ENCODE assay signal across 37 mouse cellular contexts in genomic region chr2:58879876-58880275, GRCm38 (mm10). TPM values are rescaled to one million over a fixed set of nuclear protein-coding genes. Genes with fewer than 3 reads are reported as not detected.
DNase-seq lines count a peak whose midpoint lies in the region; ATAC-seq and TF ChIP-seq lines count a peak whose summit lies in the region.
"Had no signal": no experiment of that assay in that cellular context is flagged by ENCODE, and none has a peak within 500 bp of the region (broad histone marks: within the 10 kb centered on the region; RNA-seq: fewer than 3 reads in every experiment).

No protein-coding gene starts in this region.

- 36% methylated on average over 3 of the region's 3 CpGs for WGBS in lung, embryonic 14.5 days

- no peak overlapping the region for H3K4me2 ChIP-seq in lung, embryonic 14.5 days
- H3K4me2 ChIP-seq: heart, embryonic 15.5 days; hindbrain, embryonic 12.5 days; intestine, embryonic 15.5 days; limb, embryonic 15.5 days; liver, embryonic 13.5 days; neural tube, embryonic 12.5 days had no signal

- no peak for TF ChIP-seq CTCF in lung, embryonic 14.5 days (IDR thresholded peaks at IDR 0.05; ENCODE audit: low read depth)
- no peak for TF ChIP-seq CTCF in ES-Bruce4 (IDR thresholded peaks at IDR 0.05; ENCODE audit: low read depth, low read length)

- no peaks in the 10 kb centered on the region for H3K4me1 ChIP-seq in lung, embryonic 14.5 days (ENCODE audit: insufficient read depth)
- H3K4me1 ChIP-seq in ES-Bruce4 (ENCODE audit: control insufficient read depth, insufficient read depth, low read length), result peaks cover 2% of the 10 kb centered on the region
- H3K4me1 ChIP-seq: heart, embryonic 10.5 days; heart, embryonic 15.5 days; hindbrain, embryonic 12.5 days; intestine, embryonic 15.5 days; limb, embryonic 10.5 days; limb, embryonic 15.5 days; liver, embryonic 13.5 days; neural tube, embryonic 12.5 days had no signal

- no peaks in the 10 kb centered on the region for H3K9me3 ChIP-seq in lung, embryonic 14.5 days (ENCODE audit: low read depth, low read length)
- H3K9me3 ChIP-seq in ES-Bruce4 (replicated peaks; ENCODE audit: control insufficient read depth, insufficient read depth, low read length, poor library complexity, severe bottlenecking), result no peaks in the 10 kb centered on the region
- H3K9me3 ChIP-seq: heart, embryonic 10.5 days; heart, embryonic 15.5 days; hindbrain, embryonic 12.5 days; intestine, embryonic 15.5 days; limb, embryonic 10.5 days; limb, embryonic 15.5 days; liver, embryonic 13.5 days; neural tube, embryonic 12.5 days had no signal

- intact Hi-C loops in heart, postnatal 10 days (cut with DNase I), result no loop called here

- no peak overlapping the region for H3K9ac ChIP-seq in lung, embryonic 14.5 days
- H3K9ac ChIP-seq in ES-Bruce4 (ENCODE audit: low read depth, poor library complexity, severe bottlenecking), result no peak overlapping the region
- H3K9ac ChIP-seq: heart, embryonic 15.5 days; hindbrain, embryonic 12.5 days; intestine, embryonic 15.5 days; limb, embryonic 15.5 days; liver, embryonic 13.5 days; neural tube, embryonic 12.5 days had no signal

- no peaks in the 10 kb centered on the region for H3K36me3 ChIP-seq in lung, embryonic 14.5 days (ENCODE audit: insufficient read depth)
- no peaks in the 10 kb centered on the region for H3K36me3 ChIP-seq in ES-Bruce4 (ENCODE audit: control insufficient read depth, insufficient read depth, low read length, poor library complexity, severe bottlenecking)
- H3K36me3 ChIP-seq: heart, embryonic 10.5 days; heart, embryonic 15.5 days; hindbrain, embryonic 12.5 days; intestine, embryonic 15.5 days; limb, embryonic 10.5 days; limb, embryonic 15.5 days; liver, embryonic 13.5 days; neural tube, embryonic 12.5 days had no signal

- DNase-seq in frontal cortex, postnatal 10 days (ENCODE audit: low spot score in 2 of 2), result no peak
- DNase-seq in lung, embryonic 14.5 days, result peak; percentile 16
- no peak for DNase-seq in lung, postnatal 25 days (ENCODE audit: low spot score)
- DNase-seq in ZHBTc4 (ENCODE audit: low read depth, low spot score), result peak; percentile 71
- DNase-seq in heart, postnatal 10 days, result no peak
- DNase-seq: adrenal gland, adult 8-10 months; cerebellum, adult 8-10 months; cerebellum, postnatal 25 days; gastrocnemius, postnatal 10 days; heart, postnatal 36 days; kidney, adult 2 months; kidney, postnatal 10 days; liver, embryonic 13.5 days; lung, adult 18-20 months; lung, postnatal 10 days; spleen, adult 18-20 months; thymus, postnatal 4 days had no signal

- 0 out of 2 replicates have a peak, but pooled peaks have one; percentile 7 for TF ChIP-seq EP300 in ES-Bruce4 (IDR thresholded peaks at IDR 0.05; ENCODE audit: insufficient read depth, low read depth, low read length)

- no peak overlapping the region for H3K4me3 ChIP-seq in lung, embryonic 14.5 days (ENCODE audit: low read depth, low read length)
- no peak overlapping the region for H3K4me3 ChIP-seq in ES-Bruce4 (ENCODE audit: low read depth, low read length)
- H3K4me3 ChIP-seq: heart, embryonic 10.5 days; heart, embryonic 15.5 days; hindbrain, embryonic 12.5 days; intestine, embryonic 15.5 days; limb, embryonic 10.5 days; limb, embryonic 15.5 days; liver, embryonic 13.5 days; neural tube, embryonic 12.5 days had no signal

- ATAC-seq in frontal cortex, adult (ENCODE audit: low TSS enrichment), result peak; percentile 88
- no peak for ATAC-seq in lung, embryonic 14.5 days (ENCODE audit: insufficient read depth)
- ATAC-seq: forebrain, embryonic 14.5 days; hindbrain, postnatal 0 days; intestine, embryonic 15.5 days; midbrain, embryonic 16.5 days had no signal

- H3K27me3 ChIP-seq in lung, embryonic 14.5 days (ENCODE audit: insufficient read depth, low read length), result no peaks in the 10 kb centered on the region
- no peaks in the 10 kb centered on the region; the same call in 1 of the 2 replicates for H3K27me3 ChIP-seq in ES-Bruce4 (ENCODE audit: control insufficient read depth, insufficient read depth, low read length, poor library complexity, severe bottlenecking)
- H3K27me3 ChIP-seq: heart, embryonic 15.5 days; hindbrain, embryonic 12.5 days; intestine, embryonic 15.5 days; limb, embryonic 15.5 days; liver, embryonic 13.5 days; neural tube, embryonic 12.5 days had no signal

- H3K27ac ChIP-seq in lung, embryonic 14.5 days (ENCODE audit: low read depth), result no peak overlapping the region
- H3K27ac ChIP-seq in ES-Bruce4 (ENCODE audit: insufficient read depth, low read length), result no peak overlapping the region
- H3K27ac ChIP-seq: heart, embryonic 10.5 days; heart, embryonic 15.5 days; hindbrain, embryonic 12.5 days; hindbrain, postnatal 0 days; intestine, embryonic 15.5 days; limb, embryonic 10.5 days; limb, embryonic 15.5 days; liver, embryonic 13.5 days; neural tube, embryonic 12.5 days had no signal

- no peak for TF ChIP-seq POLR2A in ES-Bruce4 (IDR thresholded peaks at IDR 0.05; ENCODE audit: insufficient read depth, low read length)

RNA-seq across cellular contexts. Expression of gene Gm11099, which starts 20.6 kb away (rescaled TPM):
- polyA plus RNA-seq in lung, embryonic 14.5 days (2014; fragmentation: Nextera tagmentation; extraction: Ambion mirVana), result not detected in 2 replicates
- not detected in 2 replicates for polyA plus RNA-seq in ES-Bruce4 (2011; ENCODE audit: insufficient read depth, insufficient read length, low read depth, missing spikeins)
- total RNA-seq in heart, postnatal 10 days (2021), result not detected
- total RNA-seq: adrenal gland, adult 8-10 months; adrenal gland, postnatal 4 days; gastrocnemius, postnatal 10 days; heart, postnatal 36 days; hindbrain, postnatal 0 days; left cerebral cortex, adult 18-20 months had no signal
- polyA plus RNA-seq: embryonic facial prominence, embryonic 11.5 days; forebrain, embryonic 14.5 days; frontal cortex, adult 2 months; gonadal fat pad, adult 2 months; heart, embryonic 10.5 days; heart, embryonic 15.5 days; hindbrain, embryonic 12.5 days; hindbrain, postnatal 0 days; intestine, embryonic 15.5 days; kidney, adult 2 months; large intestine, adult 2 months; limb, embryonic 10.5 days; limb, embryonic 15.5 days; liver, embryonic 13.5 days; midbrain, embryonic 16.5 days; neural tube, embryonic 12.5 days; stomach, embryonic 16.5 days; thymus, postnatal 0 days had no signal

Comparison
In these comparisons a context has a peak if more than half of its experiments do, and no peak if none do; other contexts are left out.
1. DNase-seq: peak in lung, embryonic 14.5 days (single experiment) and ZHBTc4 (single experiment); none in frontal cortex, postnatal 10 days (0 of 2), lung, postnatal 25 days (single experiment) and heart, postnatal 10 days (0 of 2).